Mouse (Mus musculus) right cerebral cortex, adult 2 months (tissue): ENCODE results near the gene Tpte.

Experiments
- DNase-seq, 2 experiments: peaks; one replicate each; pipeline ENCODE4 v3.0.0; 2021 to 2022; ENCODE audit warnings: low spot score in 2 of 2

Tpte gene

DNA sequence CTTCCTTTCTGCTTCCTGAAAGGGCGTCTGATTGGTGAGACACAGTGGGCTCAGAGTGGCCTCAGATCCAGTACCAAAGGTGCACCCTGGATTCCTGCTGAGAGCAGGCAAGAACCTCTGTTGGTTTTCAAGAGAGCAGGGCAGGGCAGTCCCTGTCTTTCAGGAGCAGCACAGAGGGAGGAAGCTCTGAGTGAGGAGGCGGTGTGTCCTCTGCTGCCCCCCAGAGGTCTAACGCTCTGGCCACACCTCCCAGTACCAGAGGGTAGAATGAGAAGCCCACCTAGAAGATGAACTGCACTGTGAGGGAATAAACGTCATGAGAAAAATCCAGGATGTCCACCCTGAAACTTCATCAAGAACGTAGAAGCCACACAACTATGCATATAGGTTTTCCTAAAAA lies 93.7 kb downstream of the Tpte start:
- DNase-seq, result no peak

DNA sequence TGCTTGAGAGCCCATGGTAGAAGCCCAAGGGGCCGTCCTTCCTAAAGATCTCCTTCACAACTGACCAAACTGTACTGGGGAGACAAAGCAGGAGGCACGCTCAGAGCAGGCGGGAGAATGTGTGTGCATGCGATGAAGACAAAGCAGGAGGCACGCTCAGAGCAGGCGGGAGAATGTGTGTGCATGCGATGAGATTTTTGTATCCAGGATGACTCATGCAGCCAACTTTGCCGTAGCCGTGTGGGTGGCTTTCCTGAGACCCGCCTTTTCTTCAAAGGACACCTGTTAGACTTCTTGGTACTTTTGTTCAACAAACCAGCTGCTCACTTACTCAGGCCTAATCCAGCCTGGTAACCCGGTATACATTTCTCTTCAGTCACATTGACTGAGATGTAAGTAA lies 97.7 kb downstream of the Tpte start:
- peak; percentile 33 to 47 for DNase-seq

DNA sequence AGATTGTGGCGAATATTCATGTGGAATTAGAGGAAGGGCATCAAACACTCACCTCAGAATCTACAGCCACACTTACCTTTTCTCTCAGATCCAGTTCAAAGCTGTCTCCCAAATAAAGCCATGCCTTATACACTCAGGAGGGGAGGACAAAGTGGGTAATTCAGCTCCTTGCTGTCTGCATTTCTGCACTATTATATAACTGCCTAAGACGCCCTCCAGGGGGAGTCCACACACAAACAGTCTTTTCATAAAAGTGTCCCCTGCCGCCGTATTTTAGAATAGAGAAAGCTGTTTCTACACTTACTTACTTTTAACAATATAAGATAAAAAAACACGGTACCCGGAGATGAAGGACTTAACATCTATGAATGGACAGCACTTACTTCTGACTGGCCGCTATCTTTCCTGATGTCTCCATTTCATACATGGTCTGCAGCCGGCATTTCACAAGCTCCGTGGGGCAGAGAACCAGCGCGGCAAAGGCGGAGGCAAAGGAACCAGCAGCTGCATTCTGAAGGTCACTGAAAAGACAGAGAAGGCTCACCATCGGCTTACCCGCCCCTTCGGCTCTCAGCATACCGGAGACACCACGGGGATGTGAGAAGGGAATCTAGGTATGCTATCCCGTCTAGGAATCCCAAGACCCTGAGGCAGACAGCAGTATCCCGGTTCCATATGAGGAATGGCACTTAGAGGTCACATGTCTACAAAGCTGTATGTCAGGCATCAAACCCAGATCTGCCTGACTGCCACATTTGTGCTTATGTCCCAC lies 99.8 kb downstream of the Tpte start:
- DNase-seq, result no peak

DNA sequence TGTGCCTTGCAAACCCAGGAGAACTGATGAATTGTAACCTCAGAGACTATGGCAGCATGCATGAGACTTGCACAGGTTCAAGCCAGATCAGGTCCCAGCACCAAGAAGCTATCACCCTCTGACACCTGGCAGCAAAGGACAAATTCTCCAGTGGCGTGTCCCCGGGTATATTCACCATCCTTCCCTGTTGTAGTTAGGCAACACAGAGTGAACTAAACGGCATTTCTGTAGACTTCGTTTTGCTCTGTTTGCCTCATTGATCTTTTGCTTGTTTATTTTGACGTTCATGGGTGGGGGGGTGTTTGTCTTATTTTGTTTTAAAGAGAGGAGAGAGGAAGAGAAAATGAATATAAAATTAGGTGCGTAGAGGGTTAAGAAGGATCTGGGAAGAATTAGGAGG lies 101.9 kb downstream of the Tpte start:
- DNase-seq, result no peak

DNA sequence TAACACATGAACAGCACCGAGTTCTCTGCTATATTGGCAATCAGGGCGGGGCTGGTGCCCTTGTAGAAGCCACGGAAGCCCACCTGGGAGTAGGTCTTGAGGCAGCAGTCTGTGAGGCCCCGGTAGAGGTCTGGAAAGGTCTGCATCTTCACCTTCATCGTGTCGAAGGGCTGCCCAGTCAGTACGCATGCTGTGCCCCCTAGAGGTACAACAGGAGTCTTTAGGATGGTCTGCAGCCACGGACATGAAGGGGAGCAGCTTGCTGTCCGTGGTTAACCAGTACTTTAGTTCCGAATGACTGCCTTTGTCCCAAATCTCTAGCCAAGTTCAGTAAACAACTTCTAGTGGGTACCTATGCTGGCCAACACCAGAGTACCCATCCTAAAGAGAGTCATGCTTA lies 106.6 kb downstream of the Tpte start:
- DNase-seq, result no peak

DNA sequence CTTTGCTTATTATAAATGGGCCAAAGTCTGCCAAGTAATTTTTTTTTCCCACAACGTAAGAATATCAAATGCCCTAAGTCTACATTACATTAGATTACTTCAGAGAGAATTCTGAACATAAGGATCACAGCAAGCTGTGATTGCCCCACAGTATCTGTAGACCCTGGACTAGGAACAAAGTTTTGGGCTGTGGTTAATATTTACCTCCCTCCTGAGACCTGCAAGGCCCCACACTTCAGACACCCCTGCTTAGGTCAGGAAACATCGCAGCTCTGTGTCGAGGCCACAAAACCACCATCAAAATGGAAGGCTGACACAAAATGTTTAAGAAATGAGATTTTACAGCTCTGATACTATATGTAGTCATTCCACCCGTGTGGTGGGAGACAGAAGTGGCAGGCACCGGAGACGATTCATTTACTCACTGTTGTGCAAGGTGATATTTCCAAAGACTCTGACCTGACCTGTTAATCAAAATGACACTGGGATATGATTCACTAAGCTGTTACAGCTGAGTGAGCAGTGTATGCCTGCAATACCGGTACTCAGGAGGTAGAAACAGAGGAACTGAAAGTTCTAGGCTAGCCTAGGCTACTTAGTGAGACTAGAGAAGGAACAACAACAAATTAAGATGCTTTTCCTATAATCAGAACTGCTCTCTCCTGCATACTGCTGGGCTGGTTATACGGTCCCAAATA lies 107.7 kb downstream of the Tpte start:
- DNase-seq, result no peak

DNA sequence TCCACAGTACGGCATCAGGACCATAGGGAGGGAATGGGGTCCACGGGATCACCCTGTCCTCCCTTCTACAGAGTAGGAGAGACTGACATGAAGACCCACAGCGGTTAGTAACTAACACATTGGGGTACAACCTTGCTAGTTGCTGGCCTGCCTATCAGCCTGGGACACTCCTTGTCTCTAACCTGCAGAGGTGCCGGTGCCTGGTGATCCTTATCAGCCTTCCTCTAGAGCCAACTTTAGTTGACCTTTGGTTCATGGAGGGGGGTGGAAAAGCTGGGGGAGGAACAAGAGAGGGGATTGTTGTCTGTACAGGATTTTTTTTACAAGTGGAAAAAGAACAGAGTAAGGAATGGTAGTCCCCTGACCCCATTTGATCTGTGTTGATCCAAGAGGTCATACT lies 111.2 kb downstream of the Tpte start:
- DNase-seq, result no peak

DNA sequence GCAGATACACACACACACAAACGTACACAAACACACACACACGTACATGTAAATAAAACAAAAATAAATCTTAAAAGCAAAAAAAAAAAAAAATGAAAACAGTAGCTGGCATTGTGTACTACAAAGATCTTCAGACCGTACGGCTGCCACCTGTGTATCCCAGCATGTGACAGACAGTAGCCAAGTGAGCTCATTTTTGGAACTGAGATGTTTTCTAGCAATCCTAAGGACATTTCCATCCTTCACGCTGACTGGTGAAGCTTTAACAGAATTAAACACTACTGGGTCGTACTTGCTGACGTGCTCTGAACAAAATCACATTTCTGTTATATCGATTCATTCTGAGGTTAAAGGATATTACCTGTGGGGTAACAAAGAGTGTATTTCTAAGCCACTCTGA lies 112.0 kb downstream of the Tpte start:
- DNase-seq, result no peak

DNA sequence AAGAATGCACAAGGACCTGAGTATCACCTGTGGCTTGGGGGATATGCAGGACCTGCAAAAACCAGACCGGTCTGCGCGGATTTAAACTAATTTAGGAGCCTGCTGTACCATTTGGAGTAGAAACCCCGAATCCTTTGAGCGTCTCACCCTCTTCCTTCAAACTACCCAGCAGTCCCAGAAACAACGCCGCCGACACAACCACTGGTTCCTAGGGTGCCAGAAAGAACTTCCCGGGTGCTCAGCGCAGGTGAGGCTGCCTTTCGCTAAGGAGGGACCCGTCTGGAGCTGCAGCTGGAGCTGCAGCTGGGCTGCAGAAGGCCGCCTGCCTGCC lies 114.5 kb downstream of the Tpte start:
- DNase-seq, result no peak

DNA sequence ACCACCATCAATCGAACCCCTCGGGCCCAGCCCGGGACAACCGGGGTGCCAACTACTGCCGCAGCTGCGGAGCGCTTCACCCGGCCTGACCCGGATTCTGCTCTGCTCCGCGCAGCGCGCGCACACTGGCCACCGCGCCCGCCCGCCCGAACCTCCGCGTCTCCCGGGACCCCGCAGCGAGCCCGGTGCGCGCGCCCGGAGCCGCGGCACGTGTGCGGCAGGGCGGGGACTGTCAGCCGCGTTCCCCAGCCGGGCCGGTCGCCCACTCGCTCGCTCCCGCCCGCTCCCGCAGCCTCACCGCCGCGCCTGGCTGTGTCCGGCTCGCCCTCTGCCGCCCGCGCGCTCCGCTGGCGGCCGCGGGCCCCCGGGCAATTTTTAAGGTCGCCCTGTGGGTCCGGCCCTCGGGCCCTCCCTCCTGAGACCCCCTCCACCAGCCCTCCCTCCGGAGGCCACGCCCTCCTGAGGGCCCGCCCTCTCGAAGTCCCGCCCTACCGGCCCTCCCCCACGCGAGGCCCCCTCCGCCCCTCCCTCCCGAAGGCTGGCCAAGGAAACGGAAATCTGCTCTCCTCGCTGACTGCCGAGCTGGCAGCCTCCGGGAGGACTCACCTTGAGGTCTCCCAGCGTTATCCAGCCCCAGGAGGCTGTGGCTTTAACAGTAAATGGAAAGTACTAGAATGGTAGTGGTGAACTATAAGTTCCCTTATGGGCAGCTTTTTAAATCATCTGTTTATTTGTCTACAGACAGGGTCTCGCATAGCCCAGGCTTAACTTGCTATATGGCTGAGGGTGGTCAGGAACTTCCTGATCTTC lies 115.1 kb downstream of the Tpte start, which contains the start of gene Slc25a15:
Gene Slc25a15, minus strand, starts transcription at position 456 of the 810 bp plus-strand sequence.
- peak; percentile 75 to 82 for DNase-seq

DNA sequence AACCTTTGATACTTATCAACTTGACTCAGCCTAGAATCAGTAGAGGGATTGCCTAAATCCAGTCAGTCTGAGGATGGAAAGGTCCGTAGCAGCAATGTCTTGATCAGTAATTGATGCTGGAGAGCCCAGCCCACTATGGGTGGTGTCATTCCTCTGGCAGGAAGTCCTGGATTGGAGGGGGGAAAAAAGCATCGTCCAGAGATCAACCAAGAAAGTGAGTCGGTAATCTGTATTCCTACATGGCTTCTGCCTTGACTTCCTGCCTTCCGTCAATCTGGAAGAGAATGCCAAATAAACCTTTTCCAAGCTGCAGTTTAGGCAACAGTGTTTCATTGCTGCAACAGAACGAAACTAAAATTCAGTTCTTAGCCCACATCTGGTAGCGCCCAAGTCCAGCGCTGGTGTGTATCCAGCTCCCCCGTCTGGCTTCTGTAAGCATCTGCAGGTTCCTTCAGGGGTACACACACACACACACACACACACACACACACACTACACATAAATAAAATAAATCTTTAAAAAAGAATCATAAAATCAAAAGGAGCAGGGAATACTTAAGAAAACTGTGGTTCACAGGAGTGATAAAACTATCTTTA lies 116.1 kb downstream of the Tpte start:
- no peak for DNase-seq

DNA sequence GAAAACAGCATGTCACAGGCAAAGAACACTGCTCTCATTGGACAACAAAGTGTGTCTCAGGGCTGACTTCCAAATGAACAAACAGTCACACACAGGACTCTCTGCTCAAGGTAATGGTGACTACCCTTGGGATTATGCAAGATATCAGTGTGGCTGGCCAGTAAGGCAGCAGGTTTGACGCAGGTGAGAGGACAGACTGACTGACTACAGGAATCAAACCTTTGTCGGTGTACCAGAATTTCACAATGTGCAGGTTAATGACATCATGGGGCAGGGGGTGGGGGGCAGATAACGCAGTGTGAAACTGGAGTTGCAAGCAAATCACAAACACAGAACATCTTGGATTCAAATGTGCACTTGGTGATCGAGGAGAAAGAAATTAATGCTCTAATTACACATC lies 117.4 kb downstream of the Tpte start:
- no peak for DNase-seq

DNA sequence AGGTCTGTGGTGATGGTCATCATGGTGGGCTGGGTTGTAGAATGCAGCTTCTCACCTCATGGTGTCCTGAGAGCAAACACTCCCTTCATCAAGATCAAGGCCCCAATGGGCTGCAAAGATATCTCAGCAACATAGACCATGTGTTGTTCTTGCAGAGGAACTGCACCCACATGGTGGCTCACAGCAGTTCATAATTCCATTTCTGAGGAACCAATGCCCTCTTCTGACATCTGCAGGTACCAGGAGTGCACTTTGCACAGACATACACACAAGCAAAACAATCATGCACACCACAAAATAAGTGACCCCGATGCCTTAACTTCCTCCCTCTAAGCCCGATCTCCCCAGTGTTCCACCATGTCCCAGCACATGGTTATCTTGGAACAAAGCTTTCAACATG lies 120.0 kb downstream of the Tpte start:
- DNase-seq, result no peak

DNA sequence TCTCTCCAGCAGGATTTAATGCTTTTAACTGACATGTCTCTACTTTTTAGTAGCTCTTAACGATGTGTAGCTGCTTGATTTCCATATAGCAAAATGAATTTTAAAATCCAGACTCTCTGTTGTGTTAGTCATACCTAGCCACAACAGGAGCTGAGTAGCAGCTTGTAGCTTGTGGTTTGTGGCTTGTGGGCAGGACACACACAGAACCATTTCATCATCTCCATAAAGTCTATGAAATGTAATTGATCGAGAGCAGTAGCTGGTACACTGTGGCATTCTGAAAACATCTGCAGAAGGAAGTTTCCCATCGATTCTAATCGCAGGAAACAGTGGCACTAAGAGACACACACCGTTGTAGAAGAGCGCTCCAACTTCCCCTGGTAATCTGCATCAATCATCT lies 122.5 kb downstream of the Tpte start:
- DNase-seq, result no peak

DNA sequence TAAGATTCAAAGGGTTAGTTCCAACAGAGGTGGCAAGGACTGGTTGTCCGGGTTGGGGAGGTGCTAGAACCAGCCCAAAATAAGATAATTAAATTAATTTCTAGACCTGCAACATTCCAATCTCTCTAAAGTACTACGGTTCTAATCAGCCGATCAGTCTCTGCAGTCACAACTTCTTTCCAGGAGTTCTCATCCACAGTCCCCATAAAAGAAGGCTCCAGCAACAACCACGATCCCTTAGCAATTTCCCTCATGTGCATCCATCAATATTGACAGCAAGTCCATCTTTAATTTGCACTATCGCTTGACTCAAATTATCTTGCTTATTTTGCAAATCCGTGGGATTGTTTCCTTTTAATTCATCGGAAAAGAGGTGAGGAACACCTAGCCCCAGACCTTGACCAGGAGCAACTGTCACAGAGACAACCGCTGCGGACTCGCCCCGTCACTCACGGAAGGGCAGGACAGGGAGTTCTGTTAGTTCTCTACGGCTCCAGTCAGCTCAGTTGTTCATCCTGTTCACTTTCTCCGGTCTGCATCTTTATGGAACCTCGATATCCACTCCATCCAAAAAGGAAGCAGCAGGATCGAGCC lies 127.5 kb downstream of the Tpte start:
- no peak for DNase-seq

DNA sequence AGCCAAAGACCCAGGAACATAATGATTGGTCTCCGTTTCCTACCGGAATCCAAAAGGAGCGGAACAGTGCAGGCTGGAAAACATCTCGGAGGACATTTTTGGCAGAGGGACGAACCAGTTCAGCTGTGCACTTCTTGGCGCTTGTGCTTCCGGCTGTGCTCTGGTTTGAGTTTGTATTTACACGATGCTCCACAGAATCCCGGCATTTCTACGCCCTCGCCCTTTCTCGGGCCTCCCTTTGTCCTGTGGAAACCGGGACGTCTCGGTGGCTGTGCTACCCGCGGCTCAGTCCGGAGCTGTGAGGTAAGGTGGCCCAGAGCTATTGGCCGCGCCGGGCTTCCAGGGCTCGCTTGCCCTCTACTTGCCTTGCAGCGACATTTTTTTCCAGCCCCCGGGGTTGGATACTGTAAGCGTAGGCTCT lies 128.1 kb downstream of the Tpte start, which contains the start of gene Mrps31:
Gene Mrps31, plus strand, starts transcription at position 80 of the 421 bp plus-strand sequence.
- peak; percentile 90 to 93 for DNase-seq

DNA sequence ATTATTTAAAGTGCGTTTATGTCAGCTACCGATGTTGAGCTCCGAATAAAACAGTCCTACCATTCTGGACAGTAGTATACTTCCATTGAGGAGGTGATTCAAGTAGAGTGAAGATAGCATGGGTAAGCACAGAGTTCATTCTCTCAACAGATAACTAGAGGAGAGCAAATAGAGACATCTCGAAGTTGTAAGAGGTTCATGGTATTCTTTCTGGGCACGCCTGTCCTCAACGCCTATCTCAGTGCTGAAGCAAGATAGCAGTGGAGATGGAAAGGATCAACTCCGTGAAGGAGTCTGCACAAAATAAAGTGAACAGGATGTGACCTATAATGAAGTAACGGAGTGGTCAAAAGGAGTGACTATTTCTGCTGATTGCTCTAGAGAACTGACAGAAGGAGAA lies 128.7 kb downstream of the Tpte start:
- DNase-seq, result no peak
